Mouse (Mus musculus) cerebellum, adult 2 months (tissue): ENCODE data around the gene Lrrc73. TPM values are rescaled to one million over a fixed set of nuclear protein-coding genes. Genes with fewer than 3 reads are reported as not detected.

ENCODE experiments used
- DNase-seq, 2 experiments: peaks; one replicate each; pipeline ENCODE4 v3.0.0; 2021
- H3K27ac ChIP-seq: fragments of 200-500 bp; 2 replicates; pipeline ENCODE4 v1.5.1; 2012; ENCODE audit warnings: low read length, control low read depth, inconsistent platforms; ENCODE audit not compliant: insufficient read depth
- H3K27me3 ChIP-seq: fragments of 200-500 bp; 2 replicates; pipeline ENCODE4 v1.6.1; 2012; ENCODE audit warnings: inconsistent platforms, mild to moderate bottlenecking, low read length, moderate library complexity; ENCODE audit not compliant: control insufficient read depth, insufficient read depth
- H3K4me1 ChIP-seq: fragments of 200-500 bp; 2 replicates; pipeline ENCODE4 v1.6.1; 2011; ENCODE audit warnings: low read length; ENCODE audit not compliant: control insufficient read depth, insufficient read depth
- H3K4me3 ChIP-seq: fragments of 200-500 bp; replicated peaks from 2 replicates; pipeline ENCODE3; 2011; ENCODE audit warnings: mild to moderate bottlenecking, low read depth, low read length, control low read depth; ENCODE audit not compliant: insufficient read depth
- CTCF ChIP-seq: fragments of 200-500 bp; IDR thresholded peaks from 2 replicates; pipeline ENCODE4 v1.5.1; 2011; ENCODE audit warnings: low read depth, mild to moderate bottlenecking, control low read depth, low read length, moderate library complexity, borderline replicate concordance; ENCODE audit not compliant: insufficient read depth
- POLR2A ChIP-seq: fragments of 200-500 bp; IDR thresholded peaks from 2 replicates; pipeline ENCODE4 v1.6.1; 2011; ENCODE audit warnings: low read length, control low read depth, borderline replicate concordance; ENCODE audit not compliant: insufficient read depth
- WGBS: fragments of 180-500 bp; shearing (Covaris S2); methylation state at CpG from one replicate; pipeline ENCODE4 v1.1.7; 2018; 5-methylcytosine and 5-hydroxymethylcytosine counted together
- polyA plus RNA-seq: library from polyadenylated mRNA; depleted of rRNA; stranded (reverse); fragments of >200 nt; gene quantifications from 2 replicates; pipeline ENCODE4 v1.2.3, GENCODE M21; 2012; rRNA removed

The Lrrc73 gene
- polyA plus RNA-seq, 1 experiment, result 26.8 TPM

GRCm38 (mm10) chr17:46298220-46298913, 45.0 kb downstream of the Lrrc73 start:
- Histone ChIP-seq H3K27ac (no peak overlapping the region), H3K4me1 (no peaks in the 10 kb centered on the region), H3K27me3 (no peaks in the 10 kb centered on the region), H3K4me3 (peak overlapping the region; percentile 56)
- no peak for TF ChIP-seq POLR2A
- peak; percentile 89 for TF ChIP-seq CTCF
- WGBS, result under 1% methylated on average over 48 of the region's 48 CpGs
- DNase-seq, result peak; percentile 78 to 89

DNA sequence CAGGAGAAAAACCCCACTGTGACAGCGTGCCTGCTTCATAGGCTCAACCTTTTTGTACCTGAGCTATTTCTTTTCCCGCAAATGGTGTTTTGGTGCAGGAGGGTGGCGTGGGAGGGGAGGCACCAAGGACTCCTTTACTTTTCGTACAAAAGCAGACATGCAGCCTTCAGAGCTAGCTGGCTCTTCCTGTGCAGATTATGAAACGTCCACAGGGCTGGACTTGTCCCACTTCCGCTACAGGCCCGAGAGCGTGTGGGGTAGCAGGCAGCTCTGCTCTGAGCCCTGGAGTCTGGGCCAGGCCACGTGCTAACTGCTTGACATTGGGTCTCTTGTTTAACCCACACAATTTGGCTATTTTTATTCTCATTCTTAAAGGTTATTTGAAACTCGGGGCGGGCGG, 48.6 kb downstream of the Lrrc73 start:
- no peaks in the 10 kb centered on the region; the same call in 1 of the 2 replicates for H3K4me1 ChIP-seq
- DNase-seq, result no peak
- TF ChIP-seq CTCF (no peak), POLR2A (no peak)
- H3K27ac ChIP-seq, result no peak overlapping the region
- H3K4me3 ChIP-seq, result no peak overlapping the region
- no peaks in the 10 kb centered on the region for H3K27me3 ChIP-seq
- 77% methylated on average over 12 of the region's 12 CpGs for WGBS

- WGBS, result 92% methylated on average over 9 of the region's 9 CpGs
- no peak overlapping the region for H3K4me3 ChIP-seq
- DNase-seq, result no peak
- H3K4me1 ChIP-seq, result no peaks in the 10 kb centered on the region; the same call in 1 of the 2 replicates
- no peaks in the 10 kb centered on the region for H3K27me3 ChIP-seq
- TF ChIP-seq POLR2A, result no peak
- no peak for TF ChIP-seq CTCF
- H3K27ac ChIP-seq, result no peak overlapping the region
Observed at GRCm38 (mm10) chr17:46304184-46304583, 50.9 kb downstream of the Lrrc73 start.

Other genes with a start within 250 kb of the Lrrc73 start
- gene Vegfa, start 221.2 kb upstream of the Lrrc73 start, polyA plus RNA-seq, result 195 and 196 TPM in 2 replicates
- 131 and 134 TPM in 2 replicates for gene Mrps18a, start 142.5 kb upstream of the Lrrc73 start, polyA plus RNA-seq
- gene Rsph9, start 109.3 kb upstream of the Lrrc73 start, polyA plus RNA-seq, result 10.5 and 11.9 TPM in 2 replicates
- gene Mad2l1bp, start 100.0 kb upstream of the Lrrc73 start, polyA plus RNA-seq, result 17.4 TPM in 2 replicates
- gene Gtpbp2, start 92.5 kb upstream of the Lrrc73 start, polyA plus RNA-seq, result 194 and 205 TPM in 2 replicates
- gene Polh, start 50.9 kb upstream of the Lrrc73 start, polyA plus RNA-seq, result 5.8 and 6.7 TPM in 2 replicates
- 39.1 and 40.7 TPM in 2 replicates for gene Xpo5, start 50.7 kb upstream of the Lrrc73 start, polyA plus RNA-seq
- 62.5 and 65.2 TPM in 2 replicates for gene Polr1c, start 5.5 kb upstream of the Lrrc73 start, polyA plus RNA-seq
- gene Yipf3, start 5.5 kb upstream of the Lrrc73 start, polyA plus RNA-seq, result 111 and 117 TPM in 2 replicates
- 64.8 and 65.9 TPM in 2 replicates for gene Tjap1, start 29.5 kb downstream of the Lrrc73 start, polyA plus RNA-seq
- gene Dlk2, start 43.9 kb downstream of the Lrrc73 start, polyA plus RNA-seq, result 8.8 and 9.0 TPM in 2 replicates
- 17.2 and 18.6 TPM in 2 replicates for gene Abcc10, start 74.8 kb downstream of the Lrrc73 start, polyA plus RNA-seq
- 27.4 and 27.8 TPM in 2 replicates for gene Zfp318, start 130.2 kb downstream of the Lrrc73 start, polyA plus RNA-seq
- 3.7 and 4.6 TPM in 2 replicates for gene Crip3, start 175.4 kb downstream of the Lrrc73 start, polyA plus RNA-seq
- 0.71 and 0.72 TPM in 2 replicates for gene Slc22a7, start 184.9 kb downstream of the Lrrc73 start, polyA plus RNA-seq
- 46.7 and 47.4 TPM in 2 replicates for gene Ttbk1, start 234.1 kb downstream of the Lrrc73 start, polyA plus RNA-seq
- 5.3 and 5.6 TPM in 2 replicates for gene Dnph1, start 243.2 kb downstream of the Lrrc73 start, polyA plus RNA-seq